Mouse (Mus musculus) heart, postnatal 0 days (tissue): ENCODE measurements around the gene Fam57a. TPM values are rescaled to one million over a fixed set of nuclear protein-coding genes. Genes with fewer than 3 reads are reported as not detected.

Experiments used
- ATAC-seq: fragments of 200-750 bp; cut with Nextera tagmentation; 2 replicates; pipeline ENCODE4 v1.8.0; 2017; ENCODE audit warnings: low read depth, moderate number of reproducible peaks, moderate library complexity; ENCODE audit not compliant: insufficient read depth
- DNase-seq: peaks from one replicate; pipeline ENCODE4 v3.0.0-alpha.2; 2016; ENCODE audit warnings: low spot score
- H3K27ac ChIP-seq: fragments of 300-500 bp; sonication (generic); 2 replicates; pipeline ENCODE4 v1.5.1; 2014; ENCODE audit warnings: low read depth, mild to moderate bottlenecking
- H3K27me3 ChIP-seq: fragments of 300-500 bp; sonication (generic); 2 replicates; pipeline ENCODE4 v1.6.1; 2014; ENCODE audit warnings: low read length, mixed read lengths; ENCODE audit not compliant: control insufficient read depth, insufficient read depth
- H3K36me3 ChIP-seq: fragments of 300-500 bp; sonication (generic); replicated peaks from 2 replicates; pipeline ENCODE4 v1.6.1; 2014; ENCODE audit warnings: low read length, mixed read lengths; ENCODE audit not compliant: control insufficient read depth, insufficient read depth
- H3K4me1 ChIP-seq: fragments of 300-500 bp; sonication (generic); 2 replicates; pipeline ENCODE4 v1.6.1; 2014; ENCODE audit warnings: antibody characterized with exemption; ENCODE audit not compliant: control insufficient read depth, insufficient read depth
- H3K4me2 ChIP-seq: fragments of 300-500 bp; sonication (generic); 2 replicates; pipeline ENCODE4 v1.6.1; 2014; ENCODE audit warnings: low read depth, mild to moderate bottlenecking, low read length, moderate library complexity
- H3K4me3 ChIP-seq: fragments of 300-500 bp; sonication (generic); 2 replicates; pipeline ENCODE4 v1.5.1; 2014; ENCODE audit warnings: low read depth, low read length
- H3K9ac ChIP-seq: fragments of 300-500 bp; sonication (generic); replicated peaks from 2 replicates; pipeline ENCODE4 v1.6.1; 2014; ENCODE audit warnings: low read depth, low read length, mixed read lengths
- H3K9me3 ChIP-seq: fragments of 300-500 bp; sonication (generic); replicated peaks from 2 replicates; pipeline ENCODE4 v1.6.1; 2016; ENCODE audit warnings: low read length; ENCODE audit not compliant: control insufficient read depth
- CTCF ChIP-seq: IDR thresholded peaks from 2 replicates; pipeline ENCODE4 v1.5.1; 2016; ENCODE audit warnings: antibody characterized with exemption, control low read depth, low read depth
- EP300 ChIP-seq: IDR thresholded peaks from 2 replicates; pipeline ENCODE4 v1.6.1; 2016; ENCODE audit warnings: antibody characterized with exemption, low read depth
- WGBS: fragments of 180-500 bp; shearing (Covaris S2); extraction: QIAGEN DNeasy Blood & Tissue Kit; methylation state at CpG from one replicate; pipeline ENCODE4 v1.1.7; 2014; 5-methylcytosine and 5-hydroxymethylcytosine counted together
- polyA plus RNA-seq: library from polyadenylated mRNA; unstranded; fragments of >200 nt; fragmentation: Nextera tagmentation; extraction: Ambion mirVana; gene quantifications from 2 replicates; pipeline ENCODE4 v1.2.1, GENCODE M21; 2015
- total RNA-seq: library from RNA; depleted of rRNA; stranded (reverse); fragments of >200 nt; gene quantifications from 2 replicates; pipeline ENCODE4 v1.2.3, GENCODE M21; 2014; ENCODE audit warnings: low replicate concordance; rRNA removed

The Fam57a gene
- total and polyA plus RNA-seq, 2 experiments from 2014 or later = 10.5 to 14.8 TPM

DNA sequence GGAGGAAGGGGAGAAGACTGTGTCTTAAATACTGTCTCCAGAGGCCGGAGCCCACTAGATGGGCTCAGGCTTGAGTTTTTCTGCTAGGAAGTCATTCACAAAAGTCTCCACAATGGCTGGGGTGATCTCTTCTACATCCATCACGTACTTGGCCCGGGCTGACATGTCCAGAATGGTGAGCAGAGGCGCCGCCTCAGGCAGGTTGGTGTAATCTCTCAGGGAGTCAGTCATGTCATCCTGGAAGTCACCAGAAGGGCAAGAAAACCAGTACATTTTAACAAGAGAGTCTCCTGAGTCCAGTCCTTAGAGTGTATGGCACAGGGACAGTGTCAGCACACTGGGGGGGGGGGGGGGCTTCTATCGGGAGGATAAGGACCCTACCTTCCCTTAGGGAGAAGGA lies 79.0 kb downstream of the Fam57a start:
- DNase-seq (no peak), ATAC-seq (no peak)
- no peak overlapping the region for H3K4me3 ChIP-seq
- no peak for TF ChIP-seq EP300
- no peak for TF ChIP-seq CTCF
- no peaks in the 10 kb centered on the region for H3K9me3 ChIP-seq
- no peaks in the 10 kb centered on the region for H3K4me1 ChIP-seq
- peaks cover 9% of the 10 kb centered on the region; the same call in 1 of the 2 replicates for H3K36me3 ChIP-seq
- no peak overlapping the region for H3K9ac ChIP-seq
- 78% methylated on average over 6 of the region's 6 CpGs for WGBS
- no peak overlapping the region for H3K4me2 ChIP-seq
- H3K27me3 ChIP-seq = no peaks in the 10 kb centered on the region
- H3K27ac ChIP-seq = no peak overlapping the region

DNA sequence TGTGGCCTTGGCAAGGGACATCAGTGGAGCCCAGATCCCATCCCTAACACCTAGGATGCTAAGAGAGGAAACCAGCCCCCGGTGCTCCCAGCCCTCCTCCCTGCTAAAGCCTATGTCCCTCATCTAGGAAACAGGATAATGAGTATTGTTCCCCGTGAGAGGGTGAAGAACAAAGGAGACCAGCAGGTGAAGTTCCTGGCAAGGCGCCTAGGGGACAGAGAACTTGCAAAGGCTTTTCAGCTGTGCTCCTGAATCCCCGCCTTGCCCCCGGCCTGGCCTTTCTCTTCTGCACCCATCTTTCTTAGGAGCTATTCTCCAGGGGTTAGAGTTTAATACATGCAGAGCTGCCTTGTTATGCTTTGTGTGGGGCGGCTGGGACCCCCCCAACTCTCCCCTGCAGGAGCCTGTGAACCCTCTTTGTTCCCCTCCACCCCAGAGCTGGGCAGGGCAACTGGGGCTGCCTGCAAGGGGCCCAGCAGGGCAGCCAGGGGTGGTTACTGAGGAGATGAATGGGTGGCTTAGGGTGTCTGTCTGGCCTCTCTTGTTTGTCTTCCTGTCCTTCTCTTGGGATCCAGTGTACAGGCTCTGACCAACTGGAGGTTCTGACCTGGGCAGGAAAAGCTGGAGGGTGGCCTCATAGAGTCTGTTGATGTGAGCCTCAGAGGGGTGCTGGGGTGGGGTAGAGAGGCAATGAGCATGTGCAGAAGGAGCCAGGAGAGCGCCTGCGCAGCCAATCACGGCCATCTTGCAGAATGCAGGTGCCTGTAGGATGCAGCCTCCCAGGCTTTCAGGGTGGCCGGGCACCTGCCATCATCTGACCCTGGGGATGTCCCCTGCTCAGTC lies 81.0 kb downstream of the Fam57a start:
- Histone ChIP-seq H3K36me3 (peaks cover 9% of the 10 kb centered on the region; the same call in 1 of the 2 replicates), H3K27me3 (no peaks in the 10 kb centered on the region), H3K4me3 (no peak overlapping the region), H3K9ac (no peak overlapping the region), H3K4me1 (no peaks in the 10 kb centered on the region), H3K4me2 (no peak overlapping the region), H3K27ac (no peak overlapping the region), H3K9me3 (no peaks in the 10 kb centered on the region)
- no peak for ATAC-seq
- no peak for DNase-seq
- WGBS = 83% methylated on average over 10 of the region's 10 CpGs
- TF ChIP-seq CTCF = no peak
- TF ChIP-seq EP300 = no peak

DNA sequence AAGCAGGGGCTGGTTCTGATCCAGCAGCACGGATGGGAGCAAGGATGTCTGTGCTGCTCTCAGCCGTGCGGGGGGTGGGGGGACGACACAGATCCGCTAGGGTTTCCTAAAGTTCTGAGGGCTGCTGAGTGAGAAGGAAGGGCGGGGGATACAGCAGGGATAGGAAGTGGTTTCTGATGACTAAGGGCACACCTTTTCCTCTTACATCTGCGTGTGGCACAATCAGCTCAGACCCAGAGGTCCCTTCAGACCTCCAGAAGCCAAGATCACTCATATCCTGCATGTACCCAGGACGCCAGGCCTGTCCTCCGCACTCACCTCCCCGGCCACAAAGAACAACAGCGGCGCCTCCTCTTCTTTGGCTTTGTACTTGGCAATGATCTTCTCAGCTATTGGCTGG lies 81.8 kb downstream of the Fam57a start:
- Histone ChIP-seq H3K27ac (no peak overlapping the region), H3K36me3 (0 out of 2 replicates have a peak, but pooled peaks cover 9% of the 10 kb centered on the region), H3K27me3 (no peaks in the 10 kb centered on the region), H3K9me3 (no peaks in the 10 kb centered on the region), H3K4me2 (no peak overlapping the region), H3K9ac (no peak overlapping the region), H3K4me3 (no peak overlapping the region), H3K4me1 (no peaks in the 10 kb centered on the region)
- TF ChIP-seq CTCF = no peak
- TF ChIP-seq EP300 = no peak
- DNase-seq (no peak), ATAC-seq (0 out of 2 replicates have a peak, but pooled peaks have one; percentile 36)
- 62% methylated on average over 12 of the region's 12 CpGs for WGBS

DNA sequence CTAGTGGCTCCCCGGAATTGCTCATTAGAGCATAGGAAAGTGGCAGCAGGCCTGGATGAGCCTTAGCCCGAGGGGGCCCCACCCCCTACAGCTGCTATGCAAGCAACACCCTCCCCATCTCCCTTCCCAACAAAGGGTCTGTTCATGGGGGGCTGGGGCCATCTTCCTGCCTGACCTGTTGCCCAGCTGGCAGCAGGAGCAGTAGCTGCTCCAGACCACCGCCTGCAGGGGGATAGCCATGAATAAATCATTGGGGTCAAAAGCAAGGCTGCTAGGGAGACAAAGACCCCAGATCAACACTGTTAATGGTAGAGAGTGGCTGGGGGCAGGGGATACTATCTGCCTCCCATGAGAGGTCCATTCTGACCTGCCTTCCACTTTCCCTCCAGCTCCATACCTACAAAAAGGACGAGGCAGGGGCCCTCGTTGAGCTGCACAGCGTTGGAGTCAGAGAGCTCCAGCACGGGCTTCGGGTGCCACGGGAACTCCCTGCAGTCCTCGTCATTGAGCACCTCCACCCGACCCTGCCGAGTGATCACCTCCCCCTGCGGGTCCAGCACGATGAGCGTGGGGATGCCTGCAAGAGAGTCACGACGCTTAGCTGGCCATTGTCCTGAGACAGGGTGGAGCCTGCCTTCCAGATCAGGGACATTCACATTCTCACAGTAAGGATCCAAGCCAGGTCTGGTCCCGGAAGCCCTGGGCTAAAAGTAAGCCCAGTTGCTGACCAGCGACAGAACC lies 83.3 kb downstream of the Fam57a start:
- Histone ChIP-seq H3K4me2 (no peak overlapping the region), H3K9me3 (no peaks in the 10 kb centered on the region), H3K27me3 (no peaks in the 10 kb centered on the region), H3K9ac (no peak overlapping the region), H3K27ac (no peak overlapping the region), H3K36me3 (0 out of 2 replicates have a peak, but pooled peaks cover 9% of the 10 kb centered on the region), H3K4me1 (no peaks in the 10 kb centered on the region), H3K4me3 (no peak overlapping the region)
- ATAC-seq = no peak
- DNase-seq = no peak
- TF ChIP-seq EP300 (no peak), CTCF (no peak)
- WGBS = 29% methylated on average over 19 of the region's 19 CpGs

Other genes starting within 250 kb of the Fam57a start
- 15.6 and 28.7 TPM in 2 replicates for gene Rph3al, start 241.2 kb upstream of the Fam57a start, total RNA-seq
- gene Rph3al, start 241.2 kb upstream of the Fam57a start, polyA plus RNA-seq = 15.0 and 15.5 TPM in 2 replicates
- gene 1700016K19Rik, start 179.8 kb upstream of the Fam57a start, total RNA-seq = not detected in 2 replicates
- gene 1700016K19Rik, start 179.8 kb upstream of the Fam57a start, polyA plus RNA-seq = 0.47 TPM in 1 of 2 replicates, not detected in the other
- 15.6 and 16.4 TPM in 2 replicates for gene Rflnb, start 151.9 kb upstream of the Fam57a start, total RNA-seq
- 22.9 and 24.1 TPM in 2 replicates for gene Rflnb, start 151.9 kb upstream of the Fam57a start, polyA plus RNA-seq
- gene Vps53, start within 50 bp of the Fam57a start, total RNA-seq = 22.8 and 40.6 TPM in 2 replicates
- 24.1 and 25.2 TPM in 2 replicates for gene Vps53, start within 50 bp of the Fam57a start, polyA plus RNA-seq
- not detected in 2 replicates for gene Dbil5, start 37.9 kb downstream of the Fam57a start, total RNA-seq
- 1.2 and 1.6 TPM in 2 replicates for gene Dbil5, start 37.9 kb downstream of the Fam57a start, polyA plus RNA-seq
- 5.3 and 10.2 TPM in 2 replicates for gene Gemin4, start 38.0 kb downstream of the Fam57a start, total RNA-seq
- 9.5 and 9.9 TPM in 2 replicates for gene Gemin4, start 38.0 kb downstream of the Fam57a start, polyA plus RNA-seq
- 21.3 and 39.5 TPM in 2 replicates for gene Mrm3, start 64.0 kb downstream of the Fam57a start, total RNA-seq
- 27.6 and 31.8 TPM in 2 replicates for gene Mrm3, start 64.0 kb downstream of the Fam57a start, polyA plus RNA-seq
- 30.6 and 44.8 TPM in 2 replicates for gene Glod4, start 64.1 kb downstream of the Fam57a start, total RNA-seq
- gene Glod4, start 64.1 kb downstream of the Fam57a start, polyA plus RNA-seq = 102 and 104 TPM in 2 replicates
- 35.6 and 50.7 TPM in 2 replicates for gene Nxn, start 219.5 kb downstream of the Fam57a start, total RNA-seq
- gene Nxn, start 219.5 kb downstream of the Fam57a start, polyA plus RNA-seq = 10.6 TPM in 2 replicates
- gene Timm22, start 227.3 kb downstream of the Fam57a start, total RNA-seq = 20.1 and 42.8 TPM in 2 replicates
- gene Timm22, start 227.3 kb downstream of the Fam57a start, polyA plus RNA-seq = 90.5 and 99.9 TPM in 2 replicates